Comparison of ENCODE assay signal across 22 mouse cellular contexts in genomic region chr14:105222240-105222639, GRCm38 (mm10). TPM values are rescaled to one million over a fixed set of nuclear protein-coding genes. Genes with fewer than 3 reads are reported as not detected.
DNase-seq lines count a peak whose midpoint lies in the region; ATAC-seq and TF ChIP-seq lines count a peak whose summit lies in the region.
"Had no signal": no experiment of that assay in that cellular context is flagged by ENCODE, and none has a peak within 500 bp of the region (broad histone marks: within the 10 kb centered on the region; RNA-seq: fewer than 3 reads in every experiment).

No protein-coding gene starts in this region.

- peak; percentile 3 for DNase-seq in retina, embryonic 14.5 days (ENCODE audit: low spot score)
- no peak for DNase-seq in retina, postnatal 1 day
- DNase-seq in stomach, postnatal 0 days (ENCODE audit: low spot score), result no peak
- DNase-seq in layer of hippocampus, postnatal 10 days (ENCODE audit: low spot score in 2 of 2), result no peak
- DNase-seq in left cerebral cortex, adult 9 months (ENCODE audit: low spot score in 2 of 2), result no peak
- DNase-seq: adrenal gland, adult 2 months; adrenal gland, postnatal 10 days; adrenal gland, postnatal 25 days; cerebellum, adult 11 months; cerebellum, adult 18-20 months; cerebellum, adult 8-10 months; cerebellum, adult 9-11 months; cerebellum, postnatal 14 days; cerebellum, postnatal 36 days; embryo, embryonic 11 days had no signal

- no peak overlapping the region for H3K4me2 ChIP-seq in stomach, embryonic 15.5 days
- no peak overlapping the region for H3K4me2 ChIP-seq in stomach, postnatal 0 days (replicated peaks; ENCODE audit: low read depth)
- H3K4me2 ChIP-seq: embryonic facial prominence, embryonic 13.5 days; embryonic facial prominence, embryonic 15.5 days; forebrain, embryonic 12.5 days had no signal

- H3K4me1 ChIP-seq in stomach, embryonic 15.5 days, result no peaks in the 10 kb centered on the region
- no peaks in the 10 kb centered on the region for H3K4me1 ChIP-seq in stomach, postnatal 0 days (replicated peaks; ENCODE audit: control insufficient read depth, insufficient read depth)
- H3K4me1 ChIP-seq: embryonic facial prominence, embryonic 13.5 days; embryonic facial prominence, embryonic 15.5 days; forebrain, embryonic 10.5 days; forebrain, embryonic 12.5 days had no signal

- no peak overlapping the region for H3K27ac ChIP-seq in stomach, embryonic 15.5 days
- H3K27ac ChIP-seq in stomach, postnatal 0 days (replicated peaks), result no peak overlapping the region
- H3K27ac ChIP-seq: embryonic facial prominence, embryonic 13.5 days; embryonic facial prominence, embryonic 15.5 days; forebrain, embryonic 10.5 days; forebrain, embryonic 12.5 days had no signal

- H3K36me3 ChIP-seq in stomach, embryonic 15.5 days, result no peaks in the 10 kb centered on the region
- H3K36me3 ChIP-seq in stomach, postnatal 0 days (ENCODE audit: control insufficient read depth, insufficient read depth, low read length), result no peaks in the 10 kb centered on the region
- H3K36me3 ChIP-seq: embryonic facial prominence, embryonic 13.5 days; embryonic facial prominence, embryonic 15.5 days; forebrain, embryonic 10.5 days; forebrain, embryonic 12.5 days had no signal

- H3K4me3 ChIP-seq in stomach, embryonic 15.5 days (replicated peaks), result no peak overlapping the region
- H3K4me3 ChIP-seq in stomach, postnatal 0 days (ENCODE audit: low read depth, low read length), result no peak overlapping the region
- H3K4me3 ChIP-seq: embryonic facial prominence, embryonic 13.5 days; embryonic facial prominence, embryonic 15.5 days; erythroblast, embryonic 14.5 days; forebrain, embryonic 10.5 days; forebrain, embryonic 12.5 days had no signal

- TF ChIP-seq CTCF in stomach, postnatal 0 days (IDR thresholded peaks at IDR 0.05; ENCODE audit: low read depth), result no peak

- no peak for TF ChIP-seq EP300 in stomach, postnatal 0 days (optimal IDR thresholded peaks at IDR 0.05)

- no peak overlapping the region for H3K9ac ChIP-seq in stomach, embryonic 15.5 days
- no peak overlapping the region for H3K9ac ChIP-seq in stomach, postnatal 0 days (ENCODE audit: low read length)
- H3K9ac ChIP-seq: embryonic facial prominence, embryonic 13.5 days; embryonic facial prominence, embryonic 15.5 days; forebrain, embryonic 12.5 days had no signal

- H3K27me3 ChIP-seq in stomach, embryonic 15.5 days (replicated peaks), result no peaks in the 10 kb centered on the region
- no peaks in the 10 kb centered on the region for H3K27me3 ChIP-seq in stomach, postnatal 0 days (ENCODE audit: control insufficient read depth, insufficient read depth, low read length)
- H3K27me3 ChIP-seq: embryonic facial prominence, embryonic 13.5 days; embryonic facial prominence, embryonic 15.5 days; forebrain, embryonic 12.5 days had no signal

- no peaks in the 10 kb centered on the region for H3K9me3 ChIP-seq in stomach, embryonic 15.5 days
- no peaks in the 10 kb centered on the region for H3K9me3 ChIP-seq in stomach, postnatal 0 days (ENCODE audit: control insufficient read depth, low read length)
- H3K9me3 ChIP-seq: embryonic facial prominence, embryonic 13.5 days; embryonic facial prominence, embryonic 15.5 days; forebrain, embryonic 10.5 days; forebrain, embryonic 12.5 days had no signal

- peak; percentile 39 for ATAC-seq in stomach, embryonic 15.5 days (ENCODE audit: insufficient read depth, low FRiP score, low read depth)
- ATAC-seq in stomach, postnatal 0 days (ENCODE audit: low FRiP score, low TSS enrichment), result peak; percentile 80; the same call in 1 of the 2 replicates
- ATAC-seq: forebrain, embryonic 14.5 days had no signal

- WGBS in stomach, embryonic 15.5 days, result 75% methylated on average over 4 of the region's 4 CpGs
- WGBS in stomach, postnatal 0 days, result 64% methylated on average over 4 of the region's 4 CpGs

RNA-seq across cellular contexts. Expression of gene Ndfip2, which starts 36.1 kb away (rescaled TPM):
- 79.8 and 81.0 TPM in 2 replicates for polyA plus RNA-seq in stomach, embryonic 15.5 days (2015; fragmentation: Nextera tagmentation; extraction: Ambion mirVana)
- 64.2 and 65.1 TPM in 2 replicates for polyA plus RNA-seq in stomach, postnatal 0 days (2015; fragmentation: Nextera tagmentation; extraction: Ambion mirVana)
- total RNA-seq in layer of hippocampus, postnatal 10 days (2021), result 10 to 100 TPM; 75.8 to 89.5 TPM

RNA-seq across cellular contexts. Expression of gene Rbm26, which starts 45.1 kb away (rescaled TPM):
- polyA plus RNA-seq in stomach, embryonic 15.5 days (2015; fragmentation: Nextera tagmentation; extraction: Ambion mirVana), result 30.8 and 32.8 TPM in 2 replicates
- 15.2 and 15.6 TPM in 2 replicates for polyA plus RNA-seq in stomach, postnatal 0 days (2015; fragmentation: Nextera tagmentation; extraction: Ambion mirVana)
- total RNA-seq in layer of hippocampus, postnatal 10 days (2021), result 10 to 100 TPM; 69.0 to 71.9 TPM
